Mouse (Mus musculus): ENCODE data around the gene Dclre1a. TPM values are rescaled to one million over a fixed set of nuclear protein-coding genes. Genes with fewer than 3 reads are reported as not detected.

The Dclre1a gene
- 9.6 and 11.2 TPM in 2 replicates for polyA plus RNA-seq (2015; fragmentation: Nextera tagmentation; extraction: Ambion mirVana)

- ATAC-seq (ENCODE audit: low FRiP score, low read depth) = peak; percentile 79
- Histone ChIP-seq H3K4me1 (replicated peaks) (peaks cover 28% of the 10 kb centered on the region), H3K9ac (peak within 1 kb of the TSS; percentile 92), H3K27me3 (no peaks in the 10 kb centered on the region), H3K27ac (replicated peaks) (peak within 1 kb of the TSS; percentile 95), H3K4me2 (peak within 1 kb of the TSS; percentile 73), H3K36me3 (peaks cover 18% of the 10 kb centered on the region), H3K9me3 (no peaks in the 10 kb centered on the region), H3K4me3 (peak within 1 kb of the TSS; percentile 95)
- WGBS = 9% methylated on average over 20 of the region's 20 CpGs
Measured at GRCm38 (mm10) chr19:56547456-56548229, at the start of gene Dclre1a. Dclre1a (minus strand) TSS chr19:56548222.

DNA sequence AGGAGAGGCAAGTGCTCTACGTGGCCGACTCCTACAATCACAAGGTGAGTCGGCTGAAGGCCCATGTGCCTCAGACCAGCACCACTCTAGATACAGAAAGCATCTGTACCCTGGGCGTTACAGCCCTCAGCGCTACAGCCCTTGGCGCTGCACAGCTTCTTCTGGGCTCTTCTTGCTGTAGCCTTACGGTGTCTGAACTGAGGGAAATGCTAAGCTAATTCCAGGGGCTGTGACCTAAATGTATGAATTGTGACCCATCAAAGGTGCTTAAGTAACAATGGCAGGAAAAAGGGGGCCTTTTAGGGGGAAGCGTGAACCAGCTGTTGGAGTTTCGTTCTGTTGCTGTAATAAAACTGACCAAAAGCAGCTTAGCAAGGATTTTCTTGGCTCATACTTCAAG, 44.5 kb upstream of the Dclre1a start:
- no peak for ATAC-seq (ENCODE audit: low FRiP score, low read depth)
- 0 out of 2 replicates have a peak, but pooled peaks cover 2% of the 10 kb centered on the region for H3K4me1 ChIP-seq (replicated peaks)
- no peak overlapping the region for H3K4me3 ChIP-seq
- H3K27ac ChIP-seq (replicated peaks) = no peak overlapping the region
- H3K4me2 ChIP-seq = no peak overlapping the region
- H3K9me3 ChIP-seq = no peaks in the 10 kb centered on the region
- H3K36me3 ChIP-seq = peaks cover 33% of the 10 kb centered on the region
- no peaks in the 10 kb centered on the region for H3K27me3 ChIP-seq
- no peak overlapping the region for H3K9ac ChIP-seq
- WGBS = 94% methylated on average over 9 of the region's 9 CpGs

DNA sequence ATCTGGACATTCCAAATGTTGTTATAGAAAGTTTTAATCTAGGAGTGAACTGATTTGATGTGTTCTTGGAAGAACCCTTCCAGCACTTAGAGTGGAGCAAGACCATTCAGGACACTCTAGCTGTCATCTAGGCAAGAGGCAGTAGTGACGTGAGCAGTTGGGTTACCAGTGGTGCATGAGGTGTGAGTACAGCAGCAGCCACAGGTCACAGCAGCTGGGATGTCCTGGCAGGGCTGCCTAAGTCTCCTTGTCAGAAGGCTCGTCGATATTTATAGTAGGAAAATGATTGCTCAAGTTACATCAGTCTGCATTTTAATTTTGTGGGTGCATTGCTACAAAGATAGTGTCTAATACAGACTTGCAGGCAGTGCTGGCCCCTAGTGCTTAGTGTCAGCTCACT, 42.2 kb upstream of the Dclre1a start:
- no peaks in the 10 kb centered on the region for H3K27me3 ChIP-seq
- ATAC-seq (ENCODE audit: low FRiP score, low read depth) = no peak
- 92% methylated on average over 3 of the region's 3 CpGs for WGBS
- H3K4me2 ChIP-seq = no peak overlapping the region
- H3K27ac ChIP-seq (replicated peaks) = no peak overlapping the region
- H3K4me1 ChIP-seq (replicated peaks) = 0 out of 2 replicates have a peak, but pooled peaks cover 2% of the 10 kb centered on the region
- peaks cover 31% of the 10 kb centered on the region for H3K36me3 ChIP-seq
- no peak overlapping the region for H3K4me3 ChIP-seq
- H3K9me3 ChIP-seq = no peaks in the 10 kb centered on the region
- no peak overlapping the region for H3K9ac ChIP-seq

DNA sequence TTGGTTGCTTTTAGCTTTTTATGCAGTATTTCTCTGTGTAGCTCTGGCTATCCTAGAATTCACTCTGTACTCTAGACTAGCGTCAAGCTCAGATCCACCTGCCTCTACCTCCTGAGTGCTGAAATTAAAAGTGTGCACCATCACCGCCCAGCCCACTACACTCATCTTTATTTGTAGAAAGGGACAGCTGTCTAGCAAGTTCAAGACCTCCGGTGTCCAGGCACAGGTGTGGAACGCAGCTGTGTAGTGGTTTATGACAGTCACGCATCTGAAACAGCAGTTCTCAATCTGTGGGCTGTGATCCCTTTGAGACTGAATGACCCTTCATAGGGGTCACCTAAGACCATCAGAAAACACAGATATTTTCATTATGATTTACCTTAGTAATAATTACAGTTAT, 41.4 kb upstream of the Dclre1a start:
- WGBS = 99% methylated on average over 5 of the region's 5 CpGs
- no peaks in the 10 kb centered on the region for H3K9me3 ChIP-seq
- H3K4me2 ChIP-seq = no peak overlapping the region
- no peak overlapping the region for H3K9ac ChIP-seq
- no peak for ATAC-seq (ENCODE audit: low FRiP score, low read depth)
- H3K27me3 ChIP-seq = no peaks in the 10 kb centered on the region
- no peak overlapping the region for H3K27ac ChIP-seq (replicated peaks)
- H3K4me1 ChIP-seq (replicated peaks) = 0 out of 2 replicates have a peak, but pooled peaks cover 2% of the 10 kb centered on the region
- H3K4me3 ChIP-seq = no peak overlapping the region
- peaks cover 28% of the 10 kb centered on the region for H3K36me3 ChIP-seq

- Histone ChIP-seq H3K4me3 (no peak overlapping the region), H3K27me3 (no peaks in the 10 kb centered on the region), H3K4me2 (no peak overlapping the region), H3K36me3 (peaks cover 28% of the 10 kb centered on the region), H3K9ac (no peak overlapping the region), H3K27ac (replicated peaks) (no peak overlapping the region), H3K9me3 (no peaks in the 10 kb centered on the region), H3K4me1 (replicated peaks) (0 out of 2 replicates have a peak, but pooled peaks cover 2% of the 10 kb centered on the region)
- ATAC-seq (ENCODE audit: low FRiP score, low read depth) = no peak
- 94% methylated on average over 6 of the region's 6 CpGs for WGBS
Measured at GRCm38 (mm10) chr19:56589008-56589407, 41.0 kb upstream of the Dclre1a start.

DNA sequence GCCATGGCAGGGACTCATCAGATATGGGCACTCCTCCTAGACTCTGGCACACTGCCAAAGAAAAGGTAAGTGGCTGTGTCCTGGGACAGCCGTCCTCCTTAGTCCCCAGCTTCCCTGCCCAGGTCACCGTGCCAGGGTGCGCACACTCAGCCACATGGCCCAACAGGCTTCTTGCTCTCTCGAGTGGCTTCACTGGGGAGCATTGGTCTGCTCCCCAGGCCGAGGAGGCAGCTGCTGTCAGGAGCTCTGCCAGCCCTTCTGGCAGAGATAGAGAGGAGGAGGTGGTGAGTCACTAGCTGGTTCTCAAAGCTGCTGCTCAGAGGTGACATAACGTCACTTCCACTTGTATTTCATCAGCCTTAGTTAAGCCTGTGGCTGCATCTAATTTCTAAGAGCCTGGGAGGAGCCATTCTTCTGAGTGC, 40.2 kb upstream of the Dclre1a start:
- WGBS = 78% methylated on average over 6 of the region's 6 CpGs

GRCm38 (mm10) chr19:56586320-56586719, 38.3 kb upstream of the Dclre1a start:
- ATAC-seq (ENCODE audit: low FRiP score, low read depth) = no peak
- peaks cover 16% of the 10 kb centered on the region for H3K36me3 ChIP-seq
- 0 out of 2 replicates have a peak, but pooled peaks cover 2% of the 10 kb centered on the region for H3K4me1 ChIP-seq (replicated peaks)
- no peak overlapping the region for H3K9ac ChIP-seq
- WGBS = 86% methylated on average over 8 of the region's 8 CpGs
- H3K27me3 ChIP-seq = no peaks in the 10 kb centered on the region
- H3K9me3 ChIP-seq = no peaks in the 10 kb centered on the region
- H3K4me3 ChIP-seq = no peak overlapping the region
- H3K27ac ChIP-seq (replicated peaks) = no peak overlapping the region
- H3K4me2 ChIP-seq = no peak overlapping the region

More for the DNA sequence above, 40.2 kb upstream of the Dclre1a start:
- ATAC-seq (ENCODE audit: low FRiP score, low read depth) = 0 out of 2 replicates have a peak, but pooled peaks have one; percentile 11
- Histone ChIP-seq H3K27me3 (no peaks in the 10 kb centered on the region), H3K9ac (no peak overlapping the region), H3K36me3 (peaks cover 28% of the 10 kb centered on the region), H3K4me2 (no peak overlapping the region), H3K4me1 (replicated peaks) (0 out of 2 replicates have a peak, but pooled peaks cover 2% of the 10 kb centered on the region), H3K4me3 (no peak overlapping the region), H3K27ac (replicated peaks) (no peak overlapping the region), H3K9me3 (no peaks in the 10 kb centered on the region)

DNA sequence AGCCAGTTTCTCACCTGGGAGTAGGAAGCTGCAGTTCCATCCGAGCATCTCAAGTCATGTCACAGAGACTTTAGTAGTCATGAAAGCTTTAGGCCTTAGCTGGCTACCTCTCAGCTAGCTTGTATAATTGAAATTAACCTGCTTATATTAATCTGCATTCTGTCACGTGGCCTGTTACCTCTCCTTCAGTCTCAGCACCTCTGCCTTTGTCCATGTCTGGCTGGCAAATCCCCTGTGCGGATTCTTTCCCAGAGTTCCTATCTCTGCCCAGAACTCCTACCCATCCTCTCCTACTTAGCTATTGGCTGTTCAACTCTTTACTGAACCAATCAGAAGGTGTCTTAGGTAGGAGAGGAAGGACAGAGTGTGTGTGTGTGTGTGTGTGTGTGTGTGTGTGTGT, 36.3 kb upstream of the Dclre1a start:
- 91% methylated on average over 3 of the region's 3 CpGs for WGBS

GRCm38 (mm10) chr19:56583785-56584184, 35.8 kb upstream of the Dclre1a start:
- no peaks in the 10 kb centered on the region for H3K9me3 ChIP-seq
- no peak overlapping the region for H3K27ac ChIP-seq (replicated peaks)
- no peak overlapping the region for H3K4me2 ChIP-seq
- ATAC-seq (ENCODE audit: low FRiP score, low read depth) = no peak
- H3K4me1 ChIP-seq (replicated peaks) = 0 out of 2 replicates have a peak, but pooled peaks cover 2% of the 10 kb centered on the region
- no peaks in the 10 kb centered on the region for H3K27me3 ChIP-seq
- no peak overlapping the region for H3K4me3 ChIP-seq
- no peak overlapping the region for H3K9ac ChIP-seq
- WGBS = 75% methylated on average over 5 of the region's 5 CpGs
- peaks cover 10% of the 10 kb centered on the region for H3K36me3 ChIP-seq

More for the DNA sequence above, 36.3 kb upstream of the Dclre1a start:
- Histone ChIP-seq H3K27me3 (no peaks in the 10 kb centered on the region), H3K9me3 (no peaks in the 10 kb centered on the region), H3K36me3 (peaks cover 10% of the 10 kb centered on the region), H3K27ac (replicated peaks) (no peak overlapping the region), H3K4me2 (no peak overlapping the region), H3K9ac (no peak overlapping the region), H3K4me1 (replicated peaks) (0 out of 2 replicates have a peak, but pooled peaks cover 2% of the 10 kb centered on the region), H3K4me3 (no peak overlapping the region)
- ATAC-seq (ENCODE audit: low FRiP score, low read depth) = no peak

DNA sequence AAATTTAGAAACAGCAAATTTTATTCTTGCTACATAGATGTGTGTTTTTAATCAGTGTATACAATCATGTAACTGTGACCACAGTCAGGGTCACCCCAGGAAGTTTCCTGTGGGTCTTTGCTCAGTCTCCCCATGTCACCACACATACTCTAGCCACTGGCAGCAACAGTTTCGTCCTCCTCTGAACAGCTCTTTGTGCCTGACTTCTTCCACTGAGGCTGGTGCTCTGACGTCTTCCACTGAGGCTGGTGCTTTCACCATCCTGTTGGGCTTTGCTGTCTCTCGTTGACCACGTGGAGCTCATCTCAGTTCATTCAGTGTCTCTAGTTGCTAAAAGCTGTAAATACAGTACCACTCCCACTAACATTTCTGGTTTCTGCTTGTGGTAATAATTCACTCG, 34.0 kb upstream of the Dclre1a start:
- Histone ChIP-seq H3K4me1 (replicated peaks) (no peaks in the 10 kb centered on the region), H3K4me3 (no peak overlapping the region), H3K9me3 (no peaks in the 10 kb centered on the region), H3K9ac (no peak overlapping the region), H3K36me3 (peaks cover 8% of the 10 kb centered on the region; the same call in 1 of the 2 replicates), H3K27ac (replicated peaks) (no peak overlapping the region), H3K27me3 (no peaks in the 10 kb centered on the region), H3K4me2 (no peak overlapping the region)
- ATAC-seq (ENCODE audit: low FRiP score, low read depth) = no peak
- 94% methylated on average over 5 of the region's 5 CpGs for WGBS

DNA sequence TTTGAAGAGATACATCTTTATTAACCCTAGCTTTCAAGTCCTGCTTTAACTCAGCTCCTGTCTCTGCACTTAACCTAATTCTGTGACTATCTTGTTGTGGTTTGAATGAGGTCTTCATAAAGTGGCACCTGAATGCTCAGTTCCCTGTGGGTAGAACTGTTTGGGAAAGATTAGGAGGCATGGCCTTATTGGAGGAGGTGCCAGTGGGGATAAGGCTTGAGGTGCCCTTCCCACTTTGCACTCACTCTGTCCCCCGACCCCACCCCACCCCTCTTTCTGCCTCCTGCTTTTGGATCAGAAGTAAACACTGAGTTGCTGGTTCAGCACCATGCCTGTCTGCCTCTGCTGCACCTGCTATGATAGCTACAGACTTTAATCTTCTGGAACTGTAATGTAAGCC, 29.8 kb upstream of the Dclre1a start:
- Histone ChIP-seq H3K4me3 (no peak overlapping the region), H3K36me3 (peaks cover 10% of the 10 kb centered on the region; the same call in 1 of the 2 replicates), H3K4me2 (no peak overlapping the region), H3K27me3 (no peaks in the 10 kb centered on the region), H3K9me3 (no peaks in the 10 kb centered on the region), H3K27ac (replicated peaks) (no peak overlapping the region), H3K4me1 (replicated peaks) (no peaks in the 10 kb centered on the region), H3K9ac (no peak overlapping the region)
- ATAC-seq (ENCODE audit: low FRiP score, low read depth) = no peak
- WGBS = 100% methylated on average over 1 of the region's 1 CpGs

- WGBS = 95% methylated on average over 6 of the region's 6 CpGs
- no peak overlapping the region for H3K27ac ChIP-seq (replicated peaks)
- H3K36me3 ChIP-seq = peaks cover 16% of the 10 kb centered on the region; the same call in 1 of the 2 replicates
Measured at GRCm38 (mm10) chr19:56573184-56573583, 25.2 kb upstream of the Dclre1a start.

More at GRCm38 (mm10) chr19:56573184-56573583, 25.2 kb upstream of the Dclre1a start:
- H3K9me3 ChIP-seq = no peaks in the 10 kb centered on the region
- ATAC-seq (ENCODE audit: low FRiP score, low read depth) = no peak
- H3K9ac ChIP-seq = no peak overlapping the region
- no peaks in the 10 kb centered on the region for H3K27me3 ChIP-seq
- H3K4me1 ChIP-seq (replicated peaks) = no peaks in the 10 kb centered on the region
- H3K4me2 ChIP-seq = no peak overlapping the region
- no peak overlapping the region for H3K4me3 ChIP-seq
